ENCODE assay signal across 15 mouse cellular contexts in the genomic region with DNA sequence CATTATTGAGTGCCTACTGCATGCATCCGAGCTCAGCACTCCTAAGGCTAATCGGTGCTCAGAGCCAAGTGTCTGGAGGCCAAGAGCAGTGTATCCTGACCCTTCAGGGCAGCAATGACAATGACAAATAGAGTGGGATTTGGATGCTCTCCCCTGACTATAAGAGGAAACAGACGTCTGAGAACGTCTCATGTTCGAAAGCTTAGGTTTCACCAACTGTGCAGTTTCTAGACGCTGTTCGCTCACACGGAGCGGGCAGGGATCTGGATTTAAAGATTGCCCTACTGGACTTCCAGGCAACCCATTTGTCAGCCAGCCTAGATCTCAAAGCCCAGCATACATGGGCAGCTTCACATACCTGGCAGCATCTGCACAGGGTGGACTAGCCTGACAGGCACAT. TPM values are rescaled to one million over a fixed set of nuclear protein-coding genes. Genes with fewer than 3 reads are reported as not detected.
A peak's percentile ranks its signal among the peaks of the same experiment; 100 is the strongest.
DNase-seq lines count a peak whose midpoint lies in the region; ATAC-seq and TF ChIP-seq lines count a peak whose summit lies in the region.
"Had no signal": no experiment of that assay in that cellular context is flagged by ENCODE, and none has a peak within 500 bp of the region (broad histone marks: within the 10 kb centered on the region; RNA-seq: fewer than 3 reads in every experiment).

No protein-coding gene starts in this region.

- 61% methylated on average over 9 of the region's 9 CpGs for WGBS in kidney, embryonic 14.5 days
- WGBS in intestine, embryonic 15.5 days = 72% methylated on average over 9 of the region's 9 CpGs
- 93% methylated on average over 9 of the region's 9 CpGs for WGBS in forebrain, embryonic 13.5 days

- peak overlapping the region; percentile 95 for H3K27ac ChIP-seq in gastrocnemius, adult 2 months
- H3K27ac ChIP-seq in kidney, embryonic 14.5 days (ENCODE audit: low read depth, low read length) = peak overlapping the region; percentile 7; the same call in 1 of the 2 replicates
- peak overlapping the region; percentile 93; the same call in 1 of the 2 replicates for H3K27ac ChIP-seq in intestine, embryonic 15.5 days
- H3K27ac ChIP-seq in forebrain, embryonic 13.5 days = no peak overlapping the region

- H3K9me3 ChIP-seq in kidney, embryonic 14.5 days (ENCODE audit: control insufficient read depth, low read length) = no peaks in the 10 kb centered on the region
- H3K9me3 ChIP-seq in intestine, embryonic 15.5 days = no peaks in the 10 kb centered on the region
- no peaks in the 10 kb centered on the region for H3K9me3 ChIP-seq in forebrain, embryonic 13.5 days (replicated peaks)

- H3K4me3 ChIP-seq in gastrocnemius, adult 2 months = peak overlapping the region; percentile 41; the same call in 1 of the 2 replicates
- no peak overlapping the region for H3K4me3 ChIP-seq in kidney, embryonic 14.5 days (ENCODE audit: low read length)
- H3K4me3 ChIP-seq in intestine, embryonic 15.5 days (replicated peaks) = no peak overlapping the region
- H3K4me3 ChIP-seq in forebrain, embryonic 13.5 days = no peak overlapping the region

- TF ChIP-seq CTCF in gastrocnemius, adult 2 months (IDR thresholded peaks at IDR 0.05) = no peak

- no peak overlapping the region for H3K9ac ChIP-seq in kidney, embryonic 14.5 days (ENCODE audit: low read depth, low read length)
- H3K9ac ChIP-seq in intestine, embryonic 15.5 days = no peak overlapping the region
- H3K9ac ChIP-seq in forebrain, embryonic 13.5 days = no peak overlapping the region

- peaks cover 16% of the 10 kb centered on the region for H3K4me1 ChIP-seq in kidney, embryonic 14.5 days (ENCODE audit: control insufficient read depth, insufficient read depth, low read length)
- peaks cover 23% of the 10 kb centered on the region for H3K4me1 ChIP-seq in intestine, embryonic 15.5 days (replicated peaks)
- peaks cover 25% of the 10 kb centered on the region for H3K4me1 ChIP-seq in forebrain, embryonic 13.5 days

- H3K27me3 ChIP-seq in kidney, embryonic 14.5 days (ENCODE audit: control insufficient read depth, insufficient read depth, low read length) = no peaks in the 10 kb centered on the region
- H3K27me3 ChIP-seq in intestine, embryonic 15.5 days (replicated peaks) = no peaks in the 10 kb centered on the region
- H3K27me3 ChIP-seq in forebrain, embryonic 13.5 days = no peaks in the 10 kb centered on the region

- H3K36me3 ChIP-seq in kidney, embryonic 14.5 days (ENCODE audit: control insufficient read depth, insufficient read depth, low read length) = no peaks in the 10 kb centered on the region
- H3K36me3 ChIP-seq in intestine, embryonic 15.5 days = no peaks in the 10 kb centered on the region
- no peaks in the 10 kb centered on the region for H3K36me3 ChIP-seq in forebrain, embryonic 13.5 days (ENCODE audit: poor library complexity, severe bottlenecking)

- H3K4me2 ChIP-seq in kidney, embryonic 14.5 days (replicated peaks; ENCODE audit: low read depth, low read length) = no peak overlapping the region
- H3K4me2 ChIP-seq in intestine, embryonic 15.5 days (replicated peaks) = no peak overlapping the region
- H3K4me2 ChIP-seq in forebrain, embryonic 13.5 days = no peak overlapping the region
- H3K4me2 ChIP-seq: liver, embryonic 11.5 days had no signal

- no peak for ATAC-seq in kidney, embryonic 14.5 days (ENCODE audit: low FRiP score, low TSS enrichment)
- ATAC-seq in intestine, embryonic 15.5 days = no peak
- no peak for ATAC-seq in forebrain, embryonic 13.5 days

- DNase-seq in gastrocnemius, adult 2 months = peak; percentile 76
- DNase-seq in gastrocnemius, postnatal 10 days = no peak
- DNase-seq in kidney, adult 18-20 months = no peak
- DNase-seq in 3T3-L1 (ENCODE audit: low read depth, low spot score) = peak; percentile 32
- DNase-seq in c-Kit-positive CD71-positive TER-119-positive erythroid progenitor cells, embryonic 14.5 days (ENCODE audit: low spot score) = no peak
- DNase-seq: adrenal gland, postnatal 10 days; cerebellum, postnatal 25 days; kidney, adult 9 months had no signal

- intact Hi-C loops in gastrocnemius, adult 2 months (cut with DNase I) = loop anchor here (1.0 to 2.0 kb wide), 2 partner anchors 44 to 88 kb away; no protein-coding TSS in a partner anchor

RNA-seq across cellular contexts. Expression of gene Ppp1r3c, which starts 49.4 kb away (rescaled TPM):
- total RNA-seq in gastrocnemius, adult 2 months (2021) = 100 to 1,000 TPM; 675 to 775 TPM
- 100 to 1,000 TPM in 1 of 2 experiments, 10 to 100 TPM in 1; 85.4 to 102 TPM for total RNA-seq in gastrocnemius, postnatal 10 days (2021)
- 10.1 and 16.7 TPM in 2 replicates for polyA plus RNA-seq in kidney, embryonic 14.5 days (2014; fragmentation: Nextera tagmentation; extraction: Ambion mirVana)
- 11.3 and 11.4 TPM in 2 replicates for polyA plus RNA-seq in intestine, embryonic 15.5 days (2015; fragmentation: Nextera tagmentation; extraction: Ambion mirVana)
- polyA plus RNA-seq in forebrain, embryonic 13.5 days (2015; fragmentation: Nextera tagmentation; extraction: Ambion mirVana) = 3.7 and 4.9 TPM in 2 replicates
- total RNA-seq: megakaryocyte, adult 5-6 weeks; monocyte, adult 5-6 weeks; neutrophil, adult 5-6 weeks had no signal

Comparison
In these comparisons a context has a peak if more than half of its experiments do, and no peak if none do; other contexts are left out.
1. DNase-seq: peak in gastrocnemius, adult 2 months (single experiment) and 3T3-L1 (single experiment); none in gastrocnemius, postnatal 10 days (single experiment), kidney, adult 18-20 months (single experiment) and c-Kit-positive CD71-positive TER-119-positive erythroid progenitor cells, embryonic 14.5 days (single experiment).